Comparison of ENCODE assay signal across 10 mouse cellular contexts in the genomic region with DNA sequence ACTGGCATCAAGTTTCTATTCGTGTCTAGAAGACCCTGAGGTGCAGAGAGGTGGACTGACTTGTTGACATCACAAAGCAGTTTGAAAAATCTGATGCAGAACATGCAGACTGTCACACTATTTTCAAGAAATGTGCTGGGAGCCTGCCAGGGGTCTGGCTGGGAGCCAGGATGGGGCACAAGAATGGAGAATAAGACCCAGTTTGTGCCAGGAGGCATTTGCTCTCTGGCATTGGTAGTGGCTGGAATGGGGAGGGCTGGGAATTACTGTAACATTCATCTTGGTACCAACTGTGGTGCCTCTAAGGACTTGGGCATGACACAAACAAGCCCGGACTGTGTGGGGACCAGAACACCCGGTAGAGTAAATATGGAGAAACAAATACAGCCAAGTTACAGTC.
DNase-seq lines count a peak whose midpoint lies in the region; ATAC-seq and TF ChIP-seq lines count a peak whose summit lies in the region.
"Had no signal": no experiment of that assay in that cellular context is flagged by ENCODE, and none has a peak within 500 bp of the region (broad histone marks: within the 10 kb centered on the region; RNA-seq: fewer than 3 reads in every experiment).

No protein-coding gene starts in this region.

- no peak for DNase-seq in heart, adult 2 months
- peak; percentile 5 for DNase-seq in NIH3T3 (ENCODE audit: low read depth)
- DNase-seq in cerebellum, adult 18-20 months = peak; percentile 6 to 22
- peak; percentile 54 for DNase-seq in layer of hippocampus, adult 9-11 months
- no peak for DNase-seq in thymus, postnatal 25 days
- DNase-seq: thymus, adult 2 months had no signal

- no peak overlapping the region for H3K4me3 ChIP-seq in heart, embryonic 16.5 days (ENCODE audit: low read length)
- no peak overlapping the region for H3K4me3 ChIP-seq in heart, adult 2 months
- H3K4me3 ChIP-seq: embryonic facial prominence, embryonic 12.5 days; neural tube, embryonic 12.5 days had no signal

- TF ChIP-seq EP300 in heart, adult 2 months (IDR thresholded peaks at IDR 0.05; ENCODE audit: insufficient read depth, low read depth, low read length) = no peak

- no peak for TF ChIP-seq CTCF in heart, adult 2 months (IDR thresholded peaks at IDR 0.05)

- intact Hi-C loops in heart, adult 2 months (cut with DNase I) = no loop called here

- WGBS in heart, embryonic 16.5 days = 58% methylated on average over 3 of the region's 3 CpGs
- WGBS in heart, adult 2 months = 79% methylated on average over 3 of the region's 3 CpGs

- no peak overlapping the region for H3K4me2 ChIP-seq in heart, embryonic 16.5 days (ENCODE audit: low read depth, low read length)
- H3K4me2 ChIP-seq: embryonic facial prominence, embryonic 12.5 days; neural tube, embryonic 12.5 days had no signal

- 0 out of 2 replicates have a peak, but pooled peaks cover 1% of the 10 kb centered on the region for H3K79me2 ChIP-seq in heart, adult 2 months (replicated peaks; ENCODE audit: control insufficient read depth, insufficient read depth, low read length)

- no peaks in the 10 kb centered on the region for H3K27me3 ChIP-seq in heart, embryonic 16.5 days (ENCODE audit: control insufficient read depth, insufficient read depth, low read length)
- no peaks in the 10 kb centered on the region for H3K27me3 ChIP-seq in heart, adult 2 months (ENCODE audit: control insufficient read depth, insufficient read depth, low read length)
- H3K27me3 ChIP-seq: embryonic facial prominence, embryonic 12.5 days; neural tube, embryonic 12.5 days had no signal

- peak; percentile 41; the same call in 1 of the 2 replicates for ATAC-seq in heart, embryonic 16.5 days (replicated peaks; ENCODE audit: extremely low read depth, insufficient read depth, low FRiP score)
- no peak for ATAC-seq in megakaryocyte, adult 5-6 weeks (ENCODE audit: poor library complexity, severe bottlenecking)

- no peaks in the 10 kb centered on the region for H3K9me3 ChIP-seq in heart, embryonic 16.5 days (replicated peaks; ENCODE audit: control insufficient read depth, low read length)
- H3K9me3 ChIP-seq: embryonic facial prominence, embryonic 12.5 days; neural tube, embryonic 12.5 days had no signal

- H3K36me3 ChIP-seq in heart, embryonic 16.5 days (ENCODE audit: control insufficient read depth, insufficient read depth) = no peaks in the 10 kb centered on the region
- 0 out of 2 replicates have a peak, but pooled peaks cover 1% of the 10 kb centered on the region for H3K36me3 ChIP-seq in heart, adult 2 months (ENCODE audit: control insufficient read depth, insufficient read depth, low read length)
- H3K36me3 ChIP-seq: embryonic facial prominence, embryonic 12.5 days; neural tube, embryonic 12.5 days had no signal

- no peak overlapping the region for H3K27ac ChIP-seq in heart, embryonic 16.5 days (ENCODE audit: low read length)
- no peak overlapping the region for H3K27ac ChIP-seq in heart, adult 2 months
- H3K27ac ChIP-seq: embryonic facial prominence, embryonic 12.5 days; neural tube, embryonic 12.5 days had no signal

- H3K4me1 ChIP-seq in heart, embryonic 16.5 days (ENCODE audit: control insufficient read depth, insufficient read depth, low read length) = peaks cover 24% of the 10 kb centered on the region
- H3K4me1 ChIP-seq in heart, adult 2 months (ENCODE audit: control insufficient read depth, insufficient read depth, low read length) = peaks cover 4% of the 10 kb centered on the region
- H3K4me1 ChIP-seq: embryonic facial prominence, embryonic 12.5 days; neural tube, embryonic 12.5 days had no signal

- no peak for TF ChIP-seq POLR2A in heart, adult 2 months (IDR thresholded peaks at IDR 0.05; ENCODE audit: insufficient read depth, low read depth, low read length)

- no peak overlapping the region for H3K9ac ChIP-seq in heart, embryonic 16.5 days (ENCODE audit: low read length)
- no peak overlapping the region for H3K9ac ChIP-seq in heart, adult 2 months (ENCODE audit: low read depth, low read length)
- H3K9ac ChIP-seq: embryonic facial prominence, embryonic 12.5 days; neural tube, embryonic 12.5 days had no signal

Comparison
In these comparisons a context has a peak if more than half of its experiments do, and no peak if none do; other contexts are left out.
1. DNase-seq: peak in NIH3T3 (single experiment), cerebellum, adult 18-20 months (2 of 2) and layer of hippocampus, adult 9-11 months (single experiment); none in heart, adult 2 months (0 of 2) and thymus, postnatal 25 days (single experiment).